Mouse (Mus musculus): ENCODE results near the gene 2310030G06Rik. TPM values are rescaled to one million over a fixed set of nuclear protein-coding genes. Genes with fewer than 3 reads are reported as not detected.

Gene 2310030G06Rik
- polyA plus RNA-seq, 1 experiment from 2014 or later = 4.5 TPM

DNA sequence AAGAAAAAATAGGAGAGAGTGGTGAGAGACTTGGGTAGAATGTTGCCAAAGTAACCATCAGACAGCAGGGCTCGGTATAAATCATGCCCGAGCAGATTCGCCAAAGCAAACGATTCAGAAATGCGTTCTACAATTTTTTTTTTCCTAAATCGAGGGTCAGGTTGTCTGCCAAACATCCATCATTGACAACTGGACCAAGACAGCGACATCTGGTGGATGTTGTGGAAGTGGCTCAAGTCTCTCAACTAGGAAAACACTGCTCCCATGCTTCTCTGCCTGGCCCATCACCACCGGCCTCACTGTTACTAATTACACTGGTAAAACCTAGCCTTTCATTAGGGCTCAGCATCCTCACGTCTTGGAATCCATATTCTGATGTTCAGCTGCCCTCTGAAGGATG, 11.3 kb downstream of the 2310030G06Rik start:
- ATAC-seq (replicated peaks; ENCODE audit: low FRiP score) (no peak), DNase-seq (ENCODE audit: low spot score) (no peak)
- H3K27ac ChIP-seq (ENCODE audit: low read depth, low read length) = no peak overlapping the region
- H3K27me3 ChIP-seq (replicated peaks; ENCODE audit: control insufficient read depth, insufficient read depth, low read length) = no peaks in the 10 kb centered on the region
- H3K9me3 ChIP-seq (ENCODE audit: control insufficient read depth, low read length) = no peaks in the 10 kb centered on the region
- H3K4me3 ChIP-seq (ENCODE audit: low read depth, low read length) = no peak overlapping the region
- no peak overlapping the region for H3K4me2 ChIP-seq
- WGBS = 3% methylated on average over 9 of the region's 9 CpGs
- no peak overlapping the region for H3K9ac ChIP-seq (ENCODE audit: low read depth, low read length)
- H3K4me1 ChIP-seq (replicated peaks; ENCODE audit: control insufficient read depth, insufficient read depth, low read length) = peaks cover 5% of the 10 kb centered on the region
- H3K36me3 ChIP-seq (ENCODE audit: control insufficient read depth, insufficient read depth, low read length) = no peaks in the 10 kb centered on the region

- no peak overlapping the region for H3K9ac ChIP-seq (ENCODE audit: low read depth, low read length)
- WGBS = 52% methylated on average over 4 of the region's 4 CpGs
- ATAC-seq (replicated peaks; ENCODE audit: low FRiP score) (no peak), DNase-seq (ENCODE audit: low spot score) (no peak)
- peaks cover 8% of the 10 kb centered on the region for H3K27me3 ChIP-seq (replicated peaks; ENCODE audit: control insufficient read depth, insufficient read depth, low read length)
- H3K4me3 ChIP-seq (ENCODE audit: low read depth, low read length) = no peak overlapping the region
- no peaks in the 10 kb centered on the region for H3K36me3 ChIP-seq (ENCODE audit: control insufficient read depth, insufficient read depth, low read length)
- no peaks in the 10 kb centered on the region; the same call in 1 of the 2 replicates for H3K4me1 ChIP-seq (replicated peaks; ENCODE audit: control insufficient read depth, insufficient read depth, low read length)
- no peaks in the 10 kb centered on the region for H3K9me3 ChIP-seq (ENCODE audit: control insufficient read depth, low read length)
- no peak overlapping the region for H3K27ac ChIP-seq (ENCODE audit: low read depth, low read length)
- H3K4me2 ChIP-seq = no peak overlapping the region
Observed at GRCm38 (mm10) chr9:50732560-50732959, 13.8 kb downstream of the 2310030G06Rik start.

DNA sequence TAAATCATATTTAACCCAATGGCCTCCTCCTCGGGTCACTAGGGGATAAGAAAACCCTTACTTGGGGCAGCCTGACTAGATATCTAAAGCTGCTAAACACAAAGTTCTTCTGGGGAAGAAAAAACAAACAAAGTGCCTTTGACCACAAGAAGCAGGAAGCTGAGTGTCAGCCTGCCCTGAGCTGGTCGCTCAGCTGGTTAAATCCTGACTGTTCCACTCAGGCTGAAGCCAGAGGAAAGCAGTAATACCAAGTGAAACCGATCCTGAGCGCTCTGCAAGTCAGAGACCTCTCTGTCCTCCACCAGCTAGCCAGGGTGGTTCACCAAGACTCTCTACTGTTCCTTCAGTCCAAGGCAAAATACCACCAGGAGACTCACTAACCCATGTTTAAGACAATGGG, 16.7 kb downstream of the 2310030G06Rik start:
- peaks cover 15% of the 10 kb centered on the region for H3K27me3 ChIP-seq (replicated peaks; ENCODE audit: control insufficient read depth, insufficient read depth, low read length)

GRCm38 (mm10) chr9:50727925-50728651, 18.2 kb downstream of the 2310030G06Rik start:
- DNase-seq (ENCODE audit: low spot score) (no peak), ATAC-seq (replicated peaks; ENCODE audit: low FRiP score) (peak; percentile 73)
- H3K27me3 ChIP-seq (replicated peaks; ENCODE audit: control insufficient read depth, insufficient read depth, low read length) = peaks cover 15% of the 10 kb centered on the region
- no peaks in the 10 kb centered on the region for H3K36me3 ChIP-seq (ENCODE audit: control insufficient read depth, insufficient read depth, low read length)
- no peak overlapping the region for H3K27ac ChIP-seq (ENCODE audit: low read depth, low read length)
- H3K4me1 ChIP-seq (replicated peaks; ENCODE audit: control insufficient read depth, insufficient read depth, low read length) = no peaks in the 10 kb centered on the region; the same call in 1 of the 2 replicates
- H3K4me3 ChIP-seq (ENCODE audit: low read depth, low read length) = peak overlapping the region; percentile 56
- H3K9me3 ChIP-seq (ENCODE audit: control insufficient read depth, low read length) = no peaks in the 10 kb centered on the region
- peak overlapping the region; percentile 44 for H3K9ac ChIP-seq (ENCODE audit: low read depth, low read length)
- peak overlapping the region; percentile 82 for H3K4me2 ChIP-seq
- WGBS = under 1% methylated on average over 45 of the region's 45 CpGs

More for the DNA sequence above, 16.7 kb downstream of the 2310030G06Rik start:
- no peak for ATAC-seq (replicated peaks; ENCODE audit: low FRiP score)
- no peak overlapping the region for H3K4me2 ChIP-seq
- DNase-seq (ENCODE audit: low spot score) = no peak
- no peak overlapping the region for H3K27ac ChIP-seq (ENCODE audit: low read depth, low read length)
- no peak overlapping the region for H3K9ac ChIP-seq (ENCODE audit: low read depth, low read length)
- H3K4me3 ChIP-seq (ENCODE audit: low read depth, low read length) = no peak overlapping the region
- no peaks in the 10 kb centered on the region; the same call in 1 of the 2 replicates for H3K4me1 ChIP-seq (replicated peaks; ENCODE audit: control insufficient read depth, insufficient read depth, low read length)
- H3K9me3 ChIP-seq (ENCODE audit: control insufficient read depth, low read length) = no peaks in the 10 kb centered on the region
- 38% methylated on average over 4 of the region's 4 CpGs for WGBS
- H3K36me3 ChIP-seq (ENCODE audit: control insufficient read depth, insufficient read depth, low read length) = no peaks in the 10 kb centered on the region

GRCm38 (mm10) chr9:50727171-50727924, 19.0 kb downstream of the 2310030G06Rik start:
- H3K36me3 ChIP-seq (ENCODE audit: control insufficient read depth, insufficient read depth, low read length) = no peaks in the 10 kb centered on the region
- ATAC-seq (replicated peaks; ENCODE audit: low FRiP score) = 0 out of 2 replicates have a peak, but pooled peaks have one; percentile 12
- H3K9me3 ChIP-seq (ENCODE audit: control insufficient read depth, low read length) = no peaks in the 10 kb centered on the region
- H3K4me1 ChIP-seq (replicated peaks; ENCODE audit: control insufficient read depth, insufficient read depth, low read length) = no peaks in the 10 kb centered on the region; the same call in 1 of the 2 replicates
- H3K27ac ChIP-seq (ENCODE audit: low read depth, low read length) = no peak overlapping the region
- peak; percentile 74 for DNase-seq (ENCODE audit: low spot score)
- 14% methylated on average over 30 of the region's 30 CpGs for WGBS
- H3K9ac ChIP-seq (ENCODE audit: low read depth, low read length) = peak overlapping the region; percentile 44
- H3K27me3 ChIP-seq (replicated peaks; ENCODE audit: control insufficient read depth, insufficient read depth, low read length) = peaks cover 15% of the 10 kb centered on the region
- H3K4me3 ChIP-seq (ENCODE audit: low read depth, low read length) = peak overlapping the region; percentile 56
- peak overlapping the region; percentile 82 for H3K4me2 ChIP-seq

GRCm38 (mm10) chr9:50725921-50726590, 20.3 kb downstream of the 2310030G06Rik start:
- H3K4me2 ChIP-seq = no peak overlapping the region
- no peak overlapping the region for H3K9ac ChIP-seq (ENCODE audit: low read depth, low read length)

DNA sequence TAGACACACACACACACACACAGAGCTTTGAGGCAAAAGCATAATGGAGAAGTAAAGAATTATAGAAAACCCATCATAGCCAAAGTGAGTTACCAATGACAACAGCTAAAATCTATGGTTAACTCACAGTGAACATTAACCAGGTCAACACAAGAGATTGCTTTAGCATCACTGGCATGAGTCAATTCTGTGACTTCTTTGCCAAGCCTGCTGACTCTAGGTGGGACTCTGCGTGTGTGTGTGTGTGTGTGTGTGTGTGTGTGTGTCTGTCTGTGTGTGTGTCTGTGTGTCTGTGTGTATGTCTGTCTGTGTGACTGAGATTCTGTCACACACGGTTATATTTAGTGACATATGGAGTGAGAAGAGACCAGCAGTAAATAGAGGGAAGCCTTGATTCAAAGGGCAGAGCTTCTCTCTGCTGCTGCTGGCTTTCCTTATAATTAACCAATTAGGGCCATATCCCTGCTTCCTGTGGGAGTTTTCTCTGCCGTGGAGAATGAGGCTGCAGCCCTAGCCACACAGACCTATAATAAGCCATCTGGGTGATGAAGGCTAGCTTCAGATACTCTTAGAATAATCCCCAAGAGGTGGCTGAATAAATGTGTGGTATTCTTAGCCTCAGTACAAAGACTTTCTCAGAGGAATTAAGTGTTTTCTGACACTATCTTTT, 21.5 kb downstream of the 2310030G06Rik start:
- H3K4me3 ChIP-seq (ENCODE audit: low read depth, low read length) = no peak overlapping the region
- no peak overlapping the region for H3K4me2 ChIP-seq
- WGBS = 47% methylated on average over 3 of the region's 3 CpGs
- DNase-seq (ENCODE audit: low spot score) = no peak
- no peaks in the 10 kb centered on the region for H3K36me3 ChIP-seq (ENCODE audit: control insufficient read depth, insufficient read depth, low read length)
- peaks cover 15% of the 10 kb centered on the region for H3K27me3 ChIP-seq (replicated peaks; ENCODE audit: control insufficient read depth, insufficient read depth, low read length)
- no peaks in the 10 kb centered on the region for H3K9me3 ChIP-seq (ENCODE audit: control insufficient read depth, low read length)
- no peak overlapping the region for H3K9ac ChIP-seq (ENCODE audit: low read depth, low read length)
- no peak for ATAC-seq (replicated peaks; ENCODE audit: low FRiP score)
- no peak overlapping the region for H3K27ac ChIP-seq (ENCODE audit: low read depth, low read length)
- H3K4me1 ChIP-seq (replicated peaks; ENCODE audit: control insufficient read depth, insufficient read depth, low read length) = peaks cover 4% of the 10 kb centered on the region; the same call in 1 of the 2 replicates

More at GRCm38 (mm10) chr9:50725921-50726590, 20.3 kb downstream of the 2310030G06Rik start:
- DNase-seq (ENCODE audit: low spot score) (no peak), ATAC-seq (replicated peaks; ENCODE audit: low FRiP score) (no peak)
- no peak overlapping the region for H3K27ac ChIP-seq (ENCODE audit: low read depth, low read length)
- H3K36me3 ChIP-seq (ENCODE audit: control insufficient read depth, insufficient read depth, low read length) = no peaks in the 10 kb centered on the region
- H3K27me3 ChIP-seq (replicated peaks; ENCODE audit: control insufficient read depth, insufficient read depth, low read length) = peaks cover 15% of the 10 kb centered on the region
- peaks cover 2% of the 10 kb centered on the region; the same call in 1 of the 2 replicates for H3K4me1 ChIP-seq (replicated peaks; ENCODE audit: control insufficient read depth, insufficient read depth, low read length)
- no peak overlapping the region for H3K4me3 ChIP-seq (ENCODE audit: low read depth, low read length)
- 68% methylated on average over 8 of the region's 8 CpGs for WGBS
- H3K9me3 ChIP-seq (ENCODE audit: control insufficient read depth, low read length) = no peaks in the 10 kb centered on the region

GRCm38 (mm10) chr9:50724147-50724546, 22.2 kb downstream of the 2310030G06Rik start:
- WGBS = 80% methylated on average over 2 of the region's 2 CpGs
- no peak overlapping the region for H3K9ac ChIP-seq (ENCODE audit: low read depth, low read length)
- no peaks in the 10 kb centered on the region for H3K9me3 ChIP-seq (ENCODE audit: control insufficient read depth, low read length)
- H3K4me2 ChIP-seq = no peak overlapping the region
- H3K27ac ChIP-seq (ENCODE audit: low read depth, low read length) = no peak overlapping the region
- ATAC-seq (replicated peaks; ENCODE audit: low FRiP score) = no peak
- H3K4me3 ChIP-seq (ENCODE audit: low read depth, low read length) = no peak overlapping the region
- H3K4me1 ChIP-seq (replicated peaks; ENCODE audit: control insufficient read depth, insufficient read depth, low read length) = peaks cover 4% of the 10 kb centered on the region; the same call in 1 of the 2 replicates
- H3K36me3 ChIP-seq (ENCODE audit: control insufficient read depth, insufficient read depth, low read length) = no peaks in the 10 kb centered on the region
- DNase-seq (ENCODE audit: low spot score) = no peak
- H3K27me3 ChIP-seq (replicated peaks; ENCODE audit: control insufficient read depth, insufficient read depth, low read length) = peaks cover 15% of the 10 kb centered on the region
